Mouse (Mus musculus): ENCODE measurements at regions not wholly inside any gene's neighbourhood (a gene's known extent, or its start where the extent isn't known, plus 50 kb on each side); places are given as distances from the start of the nearest gene placed in this dataset.

DNA sequence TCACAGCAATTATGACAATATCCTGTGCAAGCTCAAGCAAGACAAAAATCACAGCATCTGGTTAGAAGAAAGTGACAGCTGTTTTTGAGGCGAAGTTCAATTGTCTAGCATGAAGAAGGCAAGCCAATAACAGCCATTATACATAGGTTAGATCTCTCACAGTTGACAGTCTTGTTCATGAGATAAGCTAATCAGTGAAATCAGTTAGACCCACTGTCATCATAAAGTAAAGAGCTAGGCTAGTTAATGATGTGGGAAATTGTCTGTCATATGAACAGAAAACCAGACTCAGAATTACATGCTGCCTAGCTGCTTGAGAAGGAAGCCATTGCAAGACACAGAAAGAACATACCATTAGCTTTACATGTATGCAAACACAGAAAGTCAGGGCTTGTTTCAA is 470.2 kb upstream of the 5930422O12Rik start:
- ATAC-seq (ENCODE audit: insufficient number of reproducible peaks, insufficient read depth, low FRiP score, low TSS enrichment, low read depth) = no peak
- 0 out of 2 replicates have a peak, but pooled peaks cover 5% of the 10 kb centered on the region for H3K9me3 ChIP-seq
- no peak overlapping the region for H3K4me3 ChIP-seq (replicated peaks)
- no peak overlapping the region for H3K9ac ChIP-seq (replicated peaks)
- no peaks in the 10 kb centered on the region for H3K4me1 ChIP-seq (replicated peaks)
- H3K27me3 ChIP-seq = no peaks in the 10 kb centered on the region
- WGBS = 86% methylated on average over 1 of the region's 1 CpGs
- H3K4me2 ChIP-seq = no peak overlapping the region
- no peaks in the 10 kb centered on the region for H3K36me3 ChIP-seq
- H3K27ac ChIP-seq = no peak overlapping the region

DNA sequence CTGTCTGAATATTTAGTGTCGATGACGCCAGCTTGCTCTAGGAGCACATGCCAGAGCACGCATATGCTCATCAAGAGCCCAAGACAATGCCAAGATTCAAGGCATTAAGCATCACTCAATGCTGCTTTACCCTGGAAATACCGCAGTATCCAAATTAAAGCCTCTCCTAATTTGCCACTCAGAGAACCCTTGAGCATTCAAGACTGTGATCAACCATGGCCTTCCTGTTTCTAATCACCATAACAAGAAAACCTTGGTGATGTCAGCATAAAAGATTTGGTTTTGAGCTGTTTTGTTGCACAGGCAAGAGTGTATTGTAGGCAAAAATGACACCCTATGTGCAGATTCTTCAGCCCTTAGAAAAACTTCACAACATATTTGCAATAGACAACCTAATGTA is 469.7 kb upstream of the 5930422O12Rik start:
- WGBS = 91% methylated on average over 4 of the region's 4 CpGs
- Histone ChIP-seq H3K9me3 (0 out of 2 replicates have a peak, but pooled peaks cover 5% of the 10 kb centered on the region), H3K27me3 (no peaks in the 10 kb centered on the region), H3K9ac (replicated peaks) (no peak overlapping the region), H3K36me3 (no peaks in the 10 kb centered on the region), H3K4me3 (replicated peaks) (no peak overlapping the region), H3K4me1 (replicated peaks) (no peaks in the 10 kb centered on the region), H3K27ac (no peak overlapping the region), H3K4me2 (no peak overlapping the region)
- ATAC-seq (ENCODE audit: insufficient number of reproducible peaks, insufficient read depth, low FRiP score, low TSS enrichment, low read depth) = no peak

DNA sequence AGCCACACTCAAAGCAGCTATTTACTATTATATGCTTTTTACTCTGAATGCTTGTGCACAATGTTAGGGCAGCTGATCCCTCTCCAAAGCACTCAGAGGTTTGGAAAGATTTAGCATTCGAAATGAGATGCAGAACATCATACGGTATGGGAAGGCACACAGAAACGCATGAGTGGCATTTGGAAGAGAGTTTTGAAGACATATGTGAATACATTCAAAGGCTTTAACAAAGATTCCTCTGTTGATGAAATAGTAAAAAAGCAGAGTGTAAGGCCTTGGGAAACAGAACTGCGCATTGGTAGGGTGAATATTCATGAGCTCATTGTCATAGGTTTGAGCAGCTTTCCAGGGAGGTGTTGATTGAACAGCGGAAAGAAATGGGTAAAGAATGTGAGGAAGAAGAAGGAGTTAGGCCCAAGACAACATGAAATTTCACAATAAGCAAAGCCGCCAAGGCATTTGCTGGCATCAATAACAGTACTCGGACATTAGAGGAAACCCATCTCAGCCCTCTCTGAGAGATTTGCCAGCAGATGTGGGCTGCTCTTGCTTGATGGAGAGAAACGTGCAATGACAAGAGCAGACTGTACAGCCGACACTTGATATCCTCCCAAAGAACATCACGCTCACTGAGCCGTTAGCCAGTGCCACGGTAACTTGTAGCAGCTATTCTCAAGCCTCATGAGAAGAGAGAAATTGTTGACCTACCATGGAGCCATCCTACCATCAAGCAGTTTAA is 469.0 kb upstream of the 5930422O12Rik start:
- H3K36me3 ChIP-seq = no peaks in the 10 kb centered on the region
- no peaks in the 10 kb centered on the region for H3K4me1 ChIP-seq (replicated peaks)
- no peaks in the 10 kb centered on the region for H3K27me3 ChIP-seq
- no peak overlapping the region for H3K9ac ChIP-seq (replicated peaks)
- no peak overlapping the region for H3K27ac ChIP-seq
- H3K9me3 ChIP-seq = 0 out of 2 replicates have a peak, but pooled peaks cover 5% of the 10 kb centered on the region
- ATAC-seq (ENCODE audit: insufficient number of reproducible peaks, insufficient read depth, low FRiP score, low TSS enrichment, low read depth) = no peak
- 92% methylated on average over 12 of the region's 12 CpGs for WGBS
- no peak overlapping the region for H3K4me3 ChIP-seq (replicated peaks)
- no peak overlapping the region for H3K4me2 ChIP-seq

DNA sequence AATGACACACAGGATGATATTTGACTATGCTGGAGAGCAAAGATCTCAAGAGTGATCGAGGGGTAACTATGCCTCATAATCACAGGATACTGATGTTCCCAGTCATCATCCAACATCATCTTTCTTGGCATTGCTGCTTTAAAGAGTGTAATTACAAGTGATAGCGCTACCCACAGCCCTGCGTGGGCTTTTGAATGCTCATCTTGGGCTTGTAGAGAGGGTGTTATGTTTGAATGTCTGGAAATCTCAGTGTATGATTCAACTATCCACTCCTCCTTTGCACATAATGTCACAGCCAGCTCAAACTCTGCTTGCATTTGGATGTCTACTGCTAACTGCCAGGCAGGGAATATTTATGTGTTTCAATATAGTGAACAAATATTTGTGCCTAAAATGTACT is 438.3 kb upstream of the 5930422O12Rik start:
- Histone ChIP-seq H3K27ac (no peak overlapping the region), H3K4me3 (replicated peaks) (no peak overlapping the region), H3K9me3 (no peaks in the 10 kb centered on the region), H3K9ac (replicated peaks) (no peak overlapping the region), H3K4me1 (replicated peaks) (no peaks in the 10 kb centered on the region), H3K36me3 (no peaks in the 10 kb centered on the region), H3K27me3 (no peaks in the 10 kb centered on the region), H3K4me2 (no peak overlapping the region)
- WGBS = 92% methylated on average over 3 of the region's 3 CpGs
- ATAC-seq (ENCODE audit: insufficient number of reproducible peaks, insufficient read depth, low FRiP score, low TSS enrichment, low read depth) = no peak

DNA sequence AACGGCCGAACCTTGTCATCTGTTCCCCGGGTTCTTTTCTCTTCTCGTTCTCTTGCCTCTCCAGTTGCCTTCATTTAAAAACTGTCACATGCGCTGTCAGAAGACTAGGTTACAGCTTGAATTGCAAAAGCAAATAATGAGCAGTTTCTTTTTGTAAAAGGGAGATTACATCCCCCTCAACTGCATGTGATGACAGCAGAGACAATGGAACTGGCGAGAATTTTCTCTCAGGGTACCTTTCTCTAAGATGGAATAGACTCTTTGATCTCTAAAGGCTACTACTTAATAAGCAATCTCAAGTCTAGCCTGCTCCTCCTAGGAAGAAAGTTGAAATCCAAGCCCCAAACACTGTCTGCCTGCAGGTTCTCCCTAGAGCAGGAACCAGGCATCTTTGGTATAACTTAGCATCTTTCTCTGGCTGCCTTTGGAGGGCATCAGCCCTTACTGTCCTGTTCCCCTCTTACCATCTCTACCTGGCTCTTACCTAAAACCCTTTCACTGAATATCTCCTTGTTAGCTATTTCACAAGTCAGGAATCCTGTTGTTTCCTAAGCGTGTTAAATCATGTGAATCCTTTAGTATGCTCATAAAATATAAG is 424.4 kb upstream of the 5930422O12Rik start:
- H3K4me1 ChIP-seq (replicated peaks) = no peaks in the 10 kb centered on the region
- H3K4me3 ChIP-seq (replicated peaks) = no peak overlapping the region
- no peak overlapping the region for H3K4me2 ChIP-seq
- H3K27ac ChIP-seq = no peak overlapping the region
- H3K9ac ChIP-seq (replicated peaks) = no peak overlapping the region
- H3K36me3 ChIP-seq = no peaks in the 10 kb centered on the region
- ATAC-seq (ENCODE audit: insufficient number of reproducible peaks, insufficient read depth, low FRiP score, low TSS enrichment, low read depth) = no peak
- H3K27me3 ChIP-seq = no peaks in the 10 kb centered on the region
- no peaks in the 10 kb centered on the region for H3K9me3 ChIP-seq
- 75% methylated on average over 7 of the region's 7 CpGs for WGBS

DNA sequence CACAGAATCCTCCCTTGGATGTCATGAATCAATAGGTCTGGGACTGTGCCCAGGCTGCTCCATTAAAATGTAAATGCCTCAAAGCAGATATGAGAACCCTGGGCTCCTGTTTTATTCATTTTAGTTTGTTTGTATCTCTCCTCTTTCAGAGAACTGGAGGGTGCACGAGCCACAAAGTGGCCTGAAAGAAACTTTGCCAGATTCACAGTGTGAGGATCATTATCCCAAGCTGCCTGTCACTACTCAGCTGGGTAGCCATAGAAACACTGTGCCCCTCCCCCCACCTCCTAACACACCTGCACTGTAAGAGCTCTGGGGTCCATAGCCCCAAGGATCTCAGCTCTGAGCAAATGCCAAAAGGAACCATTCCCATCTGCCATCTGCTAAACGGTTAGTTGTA is 423.9 kb upstream of the 5930422O12Rik start:
- Histone ChIP-seq H3K4me1 (replicated peaks) (no peaks in the 10 kb centered on the region), H3K4me3 (replicated peaks) (no peak overlapping the region), H3K4me2 (no peak overlapping the region), H3K27ac (no peak overlapping the region), H3K9ac (replicated peaks) (no peak overlapping the region), H3K9me3 (no peaks in the 10 kb centered on the region), H3K36me3 (no peaks in the 10 kb centered on the region), H3K27me3 (no peaks in the 10 kb centered on the region)
- ATAC-seq (ENCODE audit: insufficient number of reproducible peaks, insufficient read depth, low FRiP score, low TSS enrichment, low read depth) = no peak
- WGBS = 54% methylated on average over 2 of the region's 2 CpGs

DNA sequence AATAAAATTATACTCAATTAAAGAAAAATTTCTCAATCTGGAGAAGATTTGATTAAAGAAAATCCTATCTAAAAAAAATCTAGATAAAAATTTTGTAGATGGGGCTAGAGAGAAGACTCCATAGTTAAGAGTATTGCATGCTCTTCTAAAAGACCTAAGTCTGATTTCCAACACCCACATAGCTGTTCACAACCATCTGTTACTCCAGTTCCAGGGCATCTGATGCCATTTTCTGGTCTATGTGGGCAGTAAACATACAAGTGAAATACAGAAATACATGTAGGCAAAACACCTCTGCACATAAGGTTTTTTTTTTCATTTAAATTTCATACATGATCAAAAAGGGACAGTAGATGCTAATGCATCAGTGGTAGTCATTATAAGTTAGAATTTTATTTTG is 418.4 kb upstream of the 5930422O12Rik start:
- Histone ChIP-seq H3K27ac (no peak overlapping the region), H3K27me3 (no peaks in the 10 kb centered on the region), H3K4me3 (replicated peaks) (no peak overlapping the region), H3K4me2 (no peak overlapping the region), H3K4me1 (replicated peaks) (peaks cover 8% of the 10 kb centered on the region), H3K9me3 (no peaks in the 10 kb centered on the region), H3K36me3 (no peaks in the 10 kb centered on the region), H3K9ac (replicated peaks) (no peak overlapping the region)
- no peak for ATAC-seq (ENCODE audit: insufficient number of reproducible peaks, insufficient read depth, low FRiP score, low TSS enrichment, low read depth)

DNA sequence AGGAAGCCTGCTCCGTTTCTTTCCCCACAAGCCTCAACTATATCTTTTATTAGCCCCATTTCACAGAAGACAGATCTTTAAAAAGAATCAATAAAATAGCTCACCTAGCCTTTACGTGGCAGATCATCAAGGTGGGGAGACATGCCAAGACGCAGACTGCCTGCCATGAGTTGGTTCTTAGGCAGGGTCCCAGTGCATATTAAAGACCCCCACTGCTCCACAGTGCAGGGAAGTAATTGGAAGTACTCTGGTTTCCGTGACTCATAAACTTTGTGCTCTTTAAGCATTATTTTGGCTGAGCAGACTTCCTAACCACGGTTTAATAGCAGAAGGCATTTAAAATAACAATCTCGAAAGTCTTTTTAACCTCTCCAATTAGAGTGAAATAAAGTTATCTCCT is 415.7 kb upstream of the 5930422O12Rik start:
- Histone ChIP-seq H3K9me3 (no peaks in the 10 kb centered on the region), H3K4me1 (replicated peaks) (peaks cover 8% of the 10 kb centered on the region), H3K9ac (replicated peaks) (no peak overlapping the region), H3K4me2 (no peak overlapping the region), H3K36me3 (no peaks in the 10 kb centered on the region), H3K4me3 (replicated peaks) (no peak overlapping the region), H3K27ac (no peak overlapping the region), H3K27me3 (no peaks in the 10 kb centered on the region)
- WGBS = 37% methylated on average over 6 of the region's 6 CpGs
- peak; percentile 78; the same call in 1 of the 2 replicates for ATAC-seq (ENCODE audit: insufficient number of reproducible peaks, insufficient read depth, low FRiP score, low TSS enrichment, low read depth)

DNA sequence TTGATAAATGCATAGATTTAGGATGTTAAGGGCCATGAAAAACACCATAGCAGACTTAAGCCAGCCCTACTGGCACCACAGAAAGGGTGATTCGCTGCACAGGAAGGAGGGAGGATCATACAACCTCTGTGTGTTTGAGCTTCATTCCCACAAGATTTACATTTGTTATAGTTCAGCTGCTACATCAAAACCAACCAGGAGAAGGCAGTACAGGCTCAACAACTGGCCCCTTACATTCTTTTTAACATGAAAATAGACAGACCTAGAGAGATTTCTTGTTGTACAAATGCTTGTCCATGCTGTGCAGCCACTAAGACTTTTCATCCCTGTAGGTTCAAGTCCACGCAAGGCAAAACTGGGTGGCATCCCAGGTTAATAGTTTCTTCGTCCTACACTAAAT is 412.6 kb upstream of the 5930422O12Rik start:
- Histone ChIP-seq H3K4me2 (no peak overlapping the region), H3K9ac (replicated peaks) (no peak overlapping the region), H3K9me3 (no peaks in the 10 kb centered on the region), H3K36me3 (no peaks in the 10 kb centered on the region), H3K4me3 (replicated peaks) (no peak overlapping the region), H3K27ac (no peak overlapping the region), H3K4me1 (replicated peaks) (peaks cover 8% of the 10 kb centered on the region), H3K27me3 (no peaks in the 10 kb centered on the region)
- ATAC-seq (ENCODE audit: insufficient number of reproducible peaks, insufficient read depth, low FRiP score, low TSS enrichment, low read depth) = no peak
- 58% methylated on average over 3 of the region's 3 CpGs for WGBS

DNA sequence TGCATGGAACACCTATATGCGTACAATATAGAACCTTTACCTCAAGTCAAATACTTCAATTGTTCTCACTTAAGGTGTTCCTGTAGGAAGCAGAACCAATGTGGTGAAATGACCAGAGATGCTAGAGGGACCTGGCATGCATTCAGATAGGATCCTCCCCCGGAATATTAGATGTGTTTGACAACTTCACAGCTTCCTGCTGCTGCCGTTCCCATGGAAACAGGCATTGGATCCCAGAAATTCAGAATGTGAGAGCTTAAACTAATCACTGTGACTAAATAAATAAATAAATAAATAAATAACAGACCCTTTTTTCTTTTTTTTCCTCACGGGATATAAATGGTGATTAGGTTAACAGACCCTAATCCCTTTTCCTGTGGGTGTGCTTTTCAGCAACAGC is 401.5 kb upstream of the 5930422O12Rik start:
- Histone ChIP-seq H3K4me1 (replicated peaks) (no peaks in the 10 kb centered on the region), H3K4me3 (replicated peaks) (no peak overlapping the region), H3K27ac (no peak overlapping the region), H3K9ac (replicated peaks) (no peak overlapping the region), H3K36me3 (no peaks in the 10 kb centered on the region), H3K9me3 (no peaks in the 10 kb centered on the region), H3K4me2 (no peak overlapping the region), H3K27me3 (no peaks in the 10 kb centered on the region)
- no peak for ATAC-seq (ENCODE audit: insufficient number of reproducible peaks, insufficient read depth, low FRiP score, low TSS enrichment, low read depth)
- WGBS = 69% methylated on average over 4 of the region's 4 CpGs

DNA sequence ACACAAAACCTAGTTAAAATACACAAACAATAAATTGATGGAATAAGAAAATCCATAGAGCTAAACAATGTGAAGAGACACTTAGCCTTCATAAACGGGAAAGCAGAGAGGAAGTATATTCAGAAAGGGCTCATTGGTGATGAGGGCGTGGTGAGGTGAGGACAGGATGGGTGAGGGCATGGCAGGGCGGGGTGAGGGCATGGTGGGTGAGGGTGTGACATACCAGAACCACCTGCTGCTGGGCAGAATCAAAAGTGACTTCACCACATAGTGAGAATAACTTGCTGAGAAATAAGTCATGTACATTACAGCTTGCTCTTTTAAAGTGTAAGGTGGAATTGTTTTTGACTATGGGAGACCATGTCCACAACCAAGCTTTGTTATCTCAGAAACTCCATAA is 399.1 kb upstream of the 5930422O12Rik start:
- Histone ChIP-seq H3K36me3 (no peaks in the 10 kb centered on the region), H3K9ac (replicated peaks) (no peak overlapping the region), H3K4me2 (no peak overlapping the region), H3K4me3 (replicated peaks) (no peak overlapping the region), H3K27ac (no peak overlapping the region), H3K9me3 (no peaks in the 10 kb centered on the region), H3K27me3 (no peaks in the 10 kb centered on the region), H3K4me1 (replicated peaks) (no peaks in the 10 kb centered on the region)
- ATAC-seq (ENCODE audit: insufficient number of reproducible peaks, insufficient read depth, low FRiP score, low TSS enrichment, low read depth) = no peak
- 76% methylated on average over 3 of the region's 3 CpGs for WGBS

DNA sequence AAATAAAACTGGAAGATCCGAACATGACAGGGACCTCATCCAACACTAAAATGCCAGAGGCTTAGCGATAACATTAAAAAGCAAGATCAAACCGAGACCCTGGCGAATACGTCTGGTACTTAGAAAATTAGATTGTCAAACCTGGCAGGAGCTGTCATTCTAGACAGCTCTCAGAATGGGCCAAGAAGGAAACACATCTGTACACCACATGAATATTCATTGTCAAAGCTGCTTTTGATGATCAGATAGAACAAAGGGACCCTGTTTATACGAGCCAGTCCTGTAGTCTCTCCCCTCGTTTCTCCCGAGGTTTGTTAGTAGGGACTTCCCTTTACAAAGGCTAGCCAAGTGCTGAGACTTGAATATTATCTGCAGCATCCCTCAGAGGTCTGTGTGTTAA is 376.5 kb upstream of the 5930422O12Rik start:
- H3K9ac ChIP-seq (replicated peaks) = no peak overlapping the region
- H3K4me1 ChIP-seq (replicated peaks) = no peaks in the 10 kb centered on the region
- H3K36me3 ChIP-seq = no peaks in the 10 kb centered on the region
- H3K4me2 ChIP-seq = no peak overlapping the region
- H3K27ac ChIP-seq = no peak overlapping the region
- H3K9me3 ChIP-seq = peaks cover 13% of the 10 kb centered on the region
- H3K27me3 ChIP-seq = no peaks in the 10 kb centered on the region
- WGBS = 71% methylated on average over 8 of the region's 8 CpGs
- ATAC-seq (ENCODE audit: insufficient number of reproducible peaks, insufficient read depth, low FRiP score, low TSS enrichment, low read depth) = no peak
- no peak overlapping the region for H3K4me3 ChIP-seq (replicated peaks)
